Mouse (Mus musculus) right cerebral cortex, adult 18-20 months (tissue): ENCODE measurements around the gene Kirrel3.

Experiments
- DNase-seq: peaks from one replicate; pipeline ENCODE4 v3.0.0; 2022; ENCODE audit warnings: mixed read lengths

The Kirrel3 gene

GRCm38 (mm10) chr9:34993467-34994211, 507.9 kb downstream of the Kirrel3 start:
- DNase-seq: peak; percentile 73

GRCm38 (mm10) chr9:34995078-34995477, 509.4 kb downstream of the Kirrel3 start:
- no peak for DNase-seq

GRCm38 (mm10) chr9:34995660-34996378, 510.1 kb downstream of the Kirrel3 start:
- peak; percentile 60 for DNase-seq

- no peak for DNase-seq
Observed at GRCm38 (mm10) chr9:34997880-34998865, 512.5 kb downstream of the Kirrel3 start.

- DNase-seq: no peak
Observed at GRCm38 (mm10) chr9:35004113-35004512, 518.4 kb downstream of the Kirrel3 start.

- no peak for DNase-seq
Observed at GRCm38 (mm10) chr9:35007697-35008341, 522.1 kb downstream of the Kirrel3 start.

- DNase-seq: peak; percentile 17
Observed at GRCm38 (mm10) chr9:35016762-35017161, 531.1 kb downstream of the Kirrel3 start.

- peak; percentile 80 for DNase-seq
Observed at GRCm38 (mm10) chr9:35017563-35017962, 531.9 kb downstream of the Kirrel3 start.

GRCm38 (mm10) chr9:35018056-35018455, 532.4 kb downstream of the Kirrel3 start:
- no peak for DNase-seq

GRCm38 (mm10) chr9:35019372-35019771, 533.7 kb downstream of the Kirrel3 start:
- DNase-seq: peak; percentile 80

GRCm38 (mm10) chr9:35020015-35020653, 534.4 kb downstream of the Kirrel3 start:
- DNase-seq: no peak

- no peak for DNase-seq
Observed at GRCm38 (mm10) chr9:35021744-35022143, 536.0 kb downstream of the Kirrel3 start.

- no peak for DNase-seq
Observed at GRCm38 (mm10) chr9:35024591-35025496, 539.1 kb downstream of the Kirrel3 start.

- DNase-seq: no peak
Observed at GRCm38 (mm10) chr9:35026311-35026710, 540.6 kb downstream of the Kirrel3 start.

GRCm38 (mm10) chr9:35026897-35027311, 541.2 kb downstream of the Kirrel3 start:
- DNase-seq: peak; percentile 32

- no peak for DNase-seq
Observed at GRCm38 (mm10) chr9:35027382-35027997, 541.8 kb downstream of the Kirrel3 start.

GRCm38 (mm10) chr9:35030823-35031222, 545.1 kb downstream of the Kirrel3 start:
- peak; percentile 19 for DNase-seq

- DNase-seq: no peak
Observed at GRCm38 (mm10) chr9:35032457-35032856, 546.8 kb downstream of the Kirrel3 start.

GRCm38 (mm10) chr9:35035074-35035473, 549.4 kb downstream of the Kirrel3 start:
- DNase-seq: no peak

- DNase-seq: no peak
Observed at GRCm38 (mm10) chr9:35038922-35039586, 553.4 kb downstream of the Kirrel3 start.
